Mouse (Mus musculus) midbrain, embryonic 11.5 days (tissue): ENCODE results near the gene Timp2. TPM values are rescaled to one million over a fixed set of nuclear protein-coding genes. Genes with fewer than 3 reads are reported as not detected.

ENCODE experiments used
- ATAC-seq: fragments of 200-750 bp; cut with Nextera tagmentation; 2 replicates; pipeline ENCODE4 v1.8.0; 2017; ENCODE audit warnings: moderate TSS enrichment, moderate library complexity; ENCODE audit not compliant: low FRiP score
- DNase-seq: peaks from one replicate; pipeline ENCODE4 v3.0.0; 2015; ENCODE audit warnings: low spot score; ENCODE audit errors: missing footprints
- H3K27ac ChIP-seq: fragments of 300-500 bp; sonication (generic); 2 replicates; pipeline ENCODE4 v1.5.1; 2014; ENCODE audit warnings: low read depth, low read length
- H3K27me3 ChIP-seq: fragments of 300-500 bp; sonication (generic); 2 replicates; pipeline ENCODE4 v1.6.1; 2014; ENCODE audit warnings: mild to moderate bottlenecking, low read length, moderate library complexity, mixed read lengths; ENCODE audit not compliant: control insufficient read depth, insufficient read depth
- H3K36me3 ChIP-seq: fragments of 300-500 bp; sonication (generic); 2 replicates; pipeline ENCODE4 v1.6.1; 2014; ENCODE audit warnings: mild to moderate bottlenecking, low read length, moderate library complexity, mixed read lengths; ENCODE audit not compliant: control insufficient read depth, insufficient read depth
- H3K4me1 ChIP-seq: fragments of 300-500 bp; sonication (generic); 2 replicates; pipeline ENCODE4 v1.6.1; 2014; ENCODE audit warnings: low read length; ENCODE audit not compliant: control insufficient read depth, insufficient read depth
- H3K4me2 ChIP-seq: fragments of 300-500 bp; sonication (generic); 2 replicates; pipeline ENCODE4 v1.6.1; 2014; ENCODE audit warnings: mild to moderate bottlenecking, moderate library complexity
- H3K4me3 ChIP-seq: fragments of 300-500 bp; sonication (generic); 2 replicates; pipeline ENCODE4 v1.5.1; 2014; ENCODE audit warnings: low read depth, low read length
- H3K9ac ChIP-seq: fragments of 300-500 bp; sonication (generic); 2 replicates; pipeline ENCODE4 v1.6.1; 2014; ENCODE audit warnings: low read length
- H3K9me3 ChIP-seq: fragments of 300-500 bp; sonication (generic); 2 replicates; pipeline ENCODE4 v1.6.1; 2016; ENCODE audit warnings: low read length; ENCODE audit not compliant: control insufficient read depth
- WGBS: fragments of 180-500 bp; shearing (Covaris S2); extraction: QIAGEN DNeasy Blood & Tissue Kit; methylation state at CpG from one replicate; pipeline ENCODE4 v1.1.7; 2014; 5-methylcytosine and 5-hydroxymethylcytosine counted together
- polyA plus RNA-seq: library from polyadenylated mRNA; unstranded; fragments of >200 nt; fragmentation: Nextera tagmentation; extraction: Ambion mirVana; gene quantifications from 2 replicates; pipeline ENCODE4 v1.2.1, GENCODE M21; 2014

The Timp2 gene
- polyA plus RNA-seq, 1 experiment from 2014 or later, result 40.1 TPM

DNA sequence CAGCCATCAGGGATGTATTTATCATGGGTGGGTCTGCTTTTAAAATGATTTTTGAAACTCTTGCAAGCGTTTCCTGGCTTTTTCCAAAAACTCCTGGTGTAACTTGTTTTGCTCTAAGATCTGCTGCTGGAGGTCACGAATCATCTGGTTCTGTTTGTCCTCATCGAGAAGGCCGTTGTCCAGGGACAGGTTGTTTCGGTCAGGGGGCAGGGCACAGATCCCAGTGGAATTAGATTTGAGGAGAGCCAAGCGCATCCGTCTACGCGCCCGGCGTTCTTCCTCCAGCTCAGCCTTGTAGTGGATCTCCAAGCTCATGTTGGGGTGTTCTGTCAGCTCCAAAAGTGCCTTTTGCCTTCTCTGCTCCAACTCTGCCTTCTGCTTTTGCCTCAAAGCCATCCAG lies 23.2 kb downstream of the Timp2 start:
- DNase-seq (peak; percentile 41), ATAC-seq (no peak)
- no peaks in the 10 kb centered on the region for H3K9me3 ChIP-seq
- no peak overlapping the region for H3K4me3 ChIP-seq
- no peaks in the 10 kb centered on the region for H3K4me1 ChIP-seq
- no peak overlapping the region for H3K9ac ChIP-seq
- H3K36me3 ChIP-seq, result no peaks in the 10 kb centered on the region
- H3K27me3 ChIP-seq, result no peaks in the 10 kb centered on the region
- H3K4me2 ChIP-seq, result no peak overlapping the region
- 92% methylated on average over 11 of the region's 11 CpGs for WGBS
- no peak overlapping the region for H3K27ac ChIP-seq

DNA sequence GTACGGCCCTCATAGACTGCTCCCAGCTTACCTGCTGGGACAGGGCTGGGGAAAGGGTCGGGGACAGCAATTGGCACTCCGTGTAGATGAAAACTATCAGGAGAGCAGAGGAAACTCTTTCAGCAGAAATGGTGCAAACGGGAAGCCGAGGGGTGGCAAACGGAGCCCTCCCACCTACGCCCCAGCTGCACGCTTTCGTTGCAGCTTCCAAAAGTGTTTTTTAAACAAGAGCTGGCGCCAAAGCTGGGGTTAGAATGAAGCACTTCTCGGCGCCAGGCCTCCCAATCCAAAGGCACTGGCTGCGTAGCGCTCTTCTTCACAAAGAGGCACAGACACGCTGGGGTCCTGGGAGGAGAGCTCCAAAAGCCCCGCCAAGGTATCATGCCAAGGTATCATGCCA lies 24.8 kb downstream of the Timp2 start:
- Histone ChIP-seq H3K27me3 (no peaks in the 10 kb centered on the region), H3K36me3 (no peaks in the 10 kb centered on the region), H3K4me3 (no peak overlapping the region), H3K9ac (no peak overlapping the region), H3K4me2 (no peak overlapping the region), H3K27ac (no peak overlapping the region), H3K4me1 (no peaks in the 10 kb centered on the region), H3K9me3 (no peaks in the 10 kb centered on the region)
- 95% methylated on average over 16 of the region's 16 CpGs for WGBS
- ATAC-seq, result no peak
- DNase-seq, result peak; percentile 67

DNA sequence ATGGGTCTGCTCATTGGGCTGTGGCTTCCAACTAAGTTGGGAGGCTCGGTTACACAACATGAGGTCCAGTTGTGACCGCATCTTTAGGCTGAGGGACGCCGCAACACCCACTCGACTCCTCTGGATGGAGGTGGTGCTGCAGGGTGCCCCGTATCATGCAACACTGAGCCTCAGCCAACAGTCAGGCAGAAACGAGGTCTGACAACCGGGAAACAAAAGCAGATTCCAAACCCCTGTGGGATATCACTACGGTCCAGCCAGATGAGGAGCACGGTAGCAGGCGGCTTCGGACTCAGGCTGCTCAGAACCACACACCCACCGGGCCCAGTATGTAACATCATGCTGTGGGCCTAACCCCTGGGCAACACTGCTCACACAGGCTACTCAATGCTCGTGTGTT lies 25.2 kb downstream of the Timp2 start:
- H3K27me3 ChIP-seq, result no peaks in the 10 kb centered on the region
- H3K9me3 ChIP-seq, result no peaks in the 10 kb centered on the region
- 92% methylated on average over 14 of the region's 14 CpGs for WGBS
- H3K4me2 ChIP-seq, result no peak overlapping the region
- H3K36me3 ChIP-seq, result no peaks in the 10 kb centered on the region
- H3K27ac ChIP-seq, result no peak overlapping the region
- H3K4me1 ChIP-seq, result no peaks in the 10 kb centered on the region
- H3K9ac ChIP-seq, result no peak overlapping the region
- H3K4me3 ChIP-seq, result no peak overlapping the region
- DNase-seq (no peak), ATAC-seq (no peak)

DNA sequence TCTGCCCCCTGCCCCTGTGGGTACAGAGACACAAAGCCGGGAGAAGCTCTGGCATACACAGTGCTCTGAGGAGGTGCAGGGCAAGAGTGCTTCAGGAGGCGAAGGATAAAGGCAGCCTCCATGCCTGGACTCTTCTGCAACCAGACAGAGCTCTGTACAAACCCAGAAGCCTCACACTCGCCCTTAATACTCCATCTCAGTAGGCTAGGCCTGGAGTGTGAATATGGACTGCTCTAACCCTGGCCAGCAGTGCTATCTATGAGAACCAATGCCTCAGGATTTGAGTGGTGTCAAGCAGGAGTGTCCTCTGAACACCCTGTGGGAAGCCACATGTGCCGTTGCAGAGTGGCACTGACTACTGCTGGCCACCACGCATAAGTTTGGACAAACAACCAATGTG lies 26.6 kb downstream of the Timp2 start:
- Histone ChIP-seq H3K9me3 (no peaks in the 10 kb centered on the region), H3K27me3 (no peaks in the 10 kb centered on the region), H3K4me3 (no peak overlapping the region), H3K4me1 (no peaks in the 10 kb centered on the region), H3K27ac (no peak overlapping the region), H3K9ac (no peak overlapping the region), H3K4me2 (no peak overlapping the region), H3K36me3 (no peaks in the 10 kb centered on the region)
- 95% methylated on average over 5 of the region's 5 CpGs for WGBS
- peak; percentile 57 for DNase-seq
- ATAC-seq, result no peak

DNA sequence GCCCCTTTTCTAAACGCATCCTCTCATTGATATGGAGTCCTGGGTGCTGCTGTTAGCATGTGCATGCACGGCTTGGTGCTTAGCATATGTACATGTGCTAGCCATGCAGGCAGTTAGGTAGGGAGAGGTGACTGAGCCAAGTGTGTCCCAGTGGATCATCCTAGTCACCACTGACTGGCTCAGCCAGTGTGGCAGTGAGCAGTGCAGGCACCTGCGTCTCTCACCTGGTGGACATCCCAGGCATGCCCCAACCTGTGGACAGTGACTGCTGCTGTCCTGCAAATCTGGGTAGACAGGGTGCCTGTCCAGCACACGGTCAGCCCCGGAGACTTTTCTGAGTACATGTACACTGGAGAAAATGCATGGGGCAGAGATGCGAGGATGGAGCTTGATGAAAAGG lies 27.0 kb downstream of the Timp2 start:
- Histone ChIP-seq H3K4me2 (no peak overlapping the region), H3K27ac (no peak overlapping the region), H3K36me3 (no peaks in the 10 kb centered on the region), H3K4me1 (no peaks in the 10 kb centered on the region), H3K27me3 (no peaks in the 10 kb centered on the region), H3K9me3 (no peaks in the 10 kb centered on the region), H3K9ac (no peak overlapping the region), H3K4me3 (no peak overlapping the region)
- DNase-seq, result no peak
- ATAC-seq, result no peak
- WGBS, result 96% methylated on average over 6 of the region's 6 CpGs

DNA sequence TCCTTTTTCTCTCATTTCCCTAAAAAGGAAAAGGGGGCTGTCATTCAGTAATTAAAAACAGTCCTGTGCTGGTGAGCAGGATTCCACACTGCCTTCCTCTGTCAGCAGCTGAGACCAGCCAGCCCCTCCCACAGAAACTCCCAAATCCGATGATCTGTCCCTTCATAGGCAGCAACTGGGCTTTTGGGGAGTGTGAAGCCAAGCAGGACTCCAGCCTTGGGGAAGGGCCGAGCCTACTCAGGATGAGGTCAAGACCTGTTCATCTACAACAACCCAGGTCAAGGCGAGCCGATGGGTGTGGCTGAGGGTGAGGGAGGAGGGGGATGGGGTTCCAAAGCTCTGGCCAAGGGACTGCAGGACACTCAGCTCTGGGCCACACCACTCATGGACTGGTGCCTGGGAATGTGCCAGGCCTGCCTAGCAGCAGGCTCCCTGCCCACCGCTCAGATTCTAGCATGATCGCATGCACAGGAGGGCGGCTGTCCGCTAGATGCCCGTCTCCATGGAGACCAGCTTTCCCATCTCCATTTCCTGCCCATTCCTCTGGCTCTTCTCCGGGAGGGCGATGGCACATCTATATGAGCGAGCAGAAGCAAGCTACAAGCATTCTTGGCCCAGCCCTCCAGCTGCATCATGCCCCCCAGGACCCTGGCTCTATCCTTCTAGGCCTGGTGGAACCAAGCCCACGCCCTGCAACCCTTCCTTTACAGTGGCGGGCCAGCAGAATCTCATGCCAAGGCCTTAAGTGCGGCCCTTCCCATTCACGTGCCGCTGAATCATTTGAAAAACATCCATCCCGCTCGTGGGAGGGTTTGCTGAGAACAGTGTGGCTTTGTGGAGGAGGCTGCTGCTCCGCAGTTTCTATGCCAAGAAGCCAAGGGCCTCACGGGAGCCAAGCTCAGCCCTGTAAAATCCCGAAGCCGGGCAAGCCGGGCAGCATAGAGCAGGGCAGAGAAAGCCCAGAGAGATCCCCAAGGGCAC lies 28.3 kb downstream of the Timp2 start:
- no peak overlapping the region for H3K4me2 ChIP-seq
- 90% methylated on average over 24 of the region's 24 CpGs for WGBS

DNA sequence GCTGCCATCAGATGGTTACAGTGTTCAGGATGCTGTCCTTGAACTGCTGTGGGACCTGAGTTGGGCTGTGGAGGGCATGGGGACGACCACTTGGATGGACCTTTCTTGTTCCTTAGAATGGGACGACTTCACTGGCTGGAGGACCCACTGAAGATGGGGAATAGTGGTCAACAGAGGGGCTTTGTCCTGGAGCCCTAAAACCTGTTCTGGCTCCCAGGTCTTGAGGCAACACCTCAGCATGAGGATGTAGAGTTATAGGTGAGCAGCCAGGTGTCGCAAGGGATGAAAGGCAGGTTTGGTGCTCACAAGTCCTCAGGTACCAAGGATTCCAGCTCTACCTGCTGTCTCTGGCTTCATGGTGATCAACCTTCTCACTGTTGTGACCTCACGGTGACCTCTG lies 29.0 kb downstream of the Timp2 start:
- Histone ChIP-seq H3K36me3 (no peaks in the 10 kb centered on the region), H3K4me1 (no peaks in the 10 kb centered on the region), H3K9me3 (no peaks in the 10 kb centered on the region), H3K4me2 (no peak overlapping the region), H3K27me3 (no peaks in the 10 kb centered on the region), H3K4me3 (no peak overlapping the region), H3K9ac (no peak overlapping the region), H3K27ac (no peak overlapping the region)
- no peak for ATAC-seq
- DNase-seq, result no peak
- WGBS, result 96% methylated on average over 4 of the region's 4 CpGs

More for the DNA sequence above, 28.3 kb downstream of the Timp2 start:
- Histone ChIP-seq H3K36me3 (no peaks in the 10 kb centered on the region), H3K4me3 (no peak overlapping the region), H3K27me3 (no peaks in the 10 kb centered on the region), H3K4me1 (no peaks in the 10 kb centered on the region), H3K27ac (no peak overlapping the region), H3K9me3 (no peaks in the 10 kb centered on the region), H3K9ac (no peak overlapping the region)
- ATAC-seq (no peak), DNase-seq (no peak)

DNA sequence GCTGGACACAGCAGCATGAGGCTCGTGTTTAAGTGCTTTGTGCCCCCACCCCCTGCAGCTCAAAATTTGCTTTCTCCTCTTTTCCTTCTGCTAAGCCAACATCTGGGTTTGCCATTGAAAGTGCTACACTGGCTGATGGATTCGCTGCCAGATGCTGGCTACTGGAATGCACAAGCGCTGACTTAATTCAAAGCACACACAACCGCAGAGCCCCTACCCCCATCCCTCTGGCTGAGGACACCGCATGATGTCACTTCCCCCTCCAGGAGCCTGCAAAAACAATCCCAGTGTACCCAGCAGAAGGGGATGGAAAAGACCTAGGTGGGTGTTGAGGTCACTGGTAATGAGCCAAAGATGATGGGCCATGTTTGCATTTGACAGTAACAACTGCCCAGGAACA lies 31.0 kb downstream of the Timp2 start:
- Histone ChIP-seq H3K27me3 (no peaks in the 10 kb centered on the region), H3K4me3 (no peak overlapping the region), H3K9ac (no peak overlapping the region), H3K9me3 (no peaks in the 10 kb centered on the region), H3K27ac (no peak overlapping the region), H3K36me3 (no peaks in the 10 kb centered on the region), H3K4me1 (no peaks in the 10 kb centered on the region; the same call in 1 of the 2 replicates), H3K4me2 (no peak overlapping the region)
- DNase-seq (no peak), ATAC-seq (no peak)
- WGBS, result 81% methylated on average over 5 of the region's 5 CpGs

DNA sequence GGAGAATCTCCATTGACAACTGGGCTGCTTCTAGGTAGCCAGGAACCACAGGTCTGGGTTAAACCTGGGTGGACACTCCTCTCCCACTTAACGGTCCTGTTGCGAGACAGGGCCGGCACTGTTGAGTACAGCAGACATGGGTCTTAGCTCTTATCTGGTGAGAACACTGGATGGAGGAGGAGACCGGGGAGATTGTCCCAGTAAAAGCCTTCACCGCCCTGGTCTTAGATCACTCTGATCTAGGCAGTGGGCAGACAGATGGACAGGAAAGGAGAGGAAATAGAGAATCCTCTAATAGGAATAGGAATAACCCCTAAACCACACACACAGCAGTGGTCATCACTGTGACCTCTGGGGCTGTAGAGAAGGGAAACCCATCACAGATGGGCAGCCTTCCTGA lies 31.6 kb downstream of the Timp2 start:
- no peak overlapping the region for H3K4me2 ChIP-seq
- DNase-seq, result no peak
- no peaks in the 10 kb centered on the region for H3K36me3 ChIP-seq
- WGBS, result 88% methylated on average over 5 of the region's 5 CpGs
- H3K4me1 ChIP-seq, result no peaks in the 10 kb centered on the region; the same call in 1 of the 2 replicates
- no peak overlapping the region for H3K9ac ChIP-seq
- ATAC-seq, result no peak
- H3K27ac ChIP-seq, result no peak overlapping the region
- no peak overlapping the region for H3K4me3 ChIP-seq
- H3K9me3 ChIP-seq, result no peaks in the 10 kb centered on the region
- no peaks in the 10 kb centered on the region for H3K27me3 ChIP-seq
